Mouse (Mus musculus): ENCODE data around the gene Hgd. TPM values are rescaled to one million over a fixed set of nuclear protein-coding genes. Genes with fewer than 3 reads are reported as not detected.

The Hgd gene
- polyA plus RNA-seq, 1 experiment from 2014 or later, result 0.31 TPM

- H3K27me3 ChIP-seq (ENCODE audit: low read depth, poor library complexity, severe bottlenecking), result no peaks in the 10 kb centered on the region
- peak; percentile 89 for DNase-seq (ENCODE audit: low spot score)
- H3K27ac ChIP-seq (replicated peaks), result peak overlapping the region; percentile 93
- peak overlapping the region; percentile 47 for H3K4me3 ChIP-seq
- WGBS, result 2% methylated on average over 25 of the region's 25 CpGs
- H3K9me3 ChIP-seq (replicated peaks), result no peaks in the 10 kb centered on the region
- H3K4me1 ChIP-seq, result peaks cover 54% of the 10 kb centered on the region
- no peaks in the 10 kb centered on the region for H3K36me3 ChIP-seq
Measured at GRCm38 (mm10) chr16:37584218-37585035, 4.5 kb downstream of the Hgd start.

GRCm38 (mm10) chr16:37585129-37585563 lies 5.2 kb downstream of the Hgd start:
- Histone ChIP-seq H3K4me1 (peaks cover 53% of the 10 kb centered on the region), H3K27me3 (ENCODE audit: low read depth, poor library complexity, severe bottlenecking) (no peaks in the 10 kb centered on the region), H3K4me3 (peak overlapping the region; percentile 47), H3K27ac (replicated peaks) (peak overlapping the region; percentile 93), H3K36me3 (no peaks in the 10 kb centered on the region), H3K9me3 (replicated peaks) (no peaks in the 10 kb centered on the region)
- DNase-seq (ENCODE audit: low spot score), result peak; percentile 35
- 54% methylated on average over 8 of the region's 8 CpGs for WGBS

GRCm38 (mm10) chr16:37590921-37591320 lies 11.0 kb downstream of the Hgd start:
- no peaks in the 10 kb centered on the region for H3K27me3 ChIP-seq (ENCODE audit: low read depth, poor library complexity, severe bottlenecking)
- no peak overlapping the region for H3K27ac ChIP-seq (replicated peaks)
- 95% methylated on average over 3 of the region's 3 CpGs for WGBS
- no peak overlapping the region for H3K4me3 ChIP-seq
- no peaks in the 10 kb centered on the region for H3K36me3 ChIP-seq
- H3K9me3 ChIP-seq (replicated peaks), result no peaks in the 10 kb centered on the region
- peaks cover 12% of the 10 kb centered on the region for H3K4me1 ChIP-seq
- DNase-seq (ENCODE audit: low spot score), result no peak

DNA sequence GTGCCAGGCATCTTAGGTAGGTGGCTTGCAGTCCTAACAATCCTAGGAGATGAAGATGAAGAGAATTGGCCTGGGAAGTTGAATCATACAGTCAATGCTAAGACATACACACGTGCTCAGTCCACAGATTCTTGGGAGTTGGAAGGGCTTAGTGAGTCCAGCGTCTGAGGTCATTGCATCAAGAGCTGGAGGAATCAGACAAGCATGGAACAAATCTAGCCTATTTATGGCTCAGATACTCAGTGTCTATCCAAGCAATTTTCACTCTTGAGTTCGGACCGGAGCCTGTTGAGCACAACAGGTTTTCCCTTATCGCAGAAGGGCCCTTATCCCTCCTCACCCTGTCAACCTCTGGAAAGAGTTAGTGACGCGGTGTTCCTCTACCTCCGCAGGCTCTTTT lies 11.6 kb downstream of the Hgd start:
- WGBS, result 90% methylated on average over 8 of the region's 8 CpGs
- Histone ChIP-seq H3K27me3 (ENCODE audit: low read depth, poor library complexity, severe bottlenecking) (no peaks in the 10 kb centered on the region), H3K4me1 (peaks cover 10% of the 10 kb centered on the region; the same call in 1 of the 2 replicates), H3K27ac (replicated peaks) (no peak overlapping the region), H3K36me3 (no peaks in the 10 kb centered on the region), H3K4me3 (no peak overlapping the region), H3K9me3 (replicated peaks) (no peaks in the 10 kb centered on the region)
- DNase-seq (ENCODE audit: low spot score), result no peak

- H3K27ac ChIP-seq (replicated peaks), result no peak overlapping the region
- no peaks in the 10 kb centered on the region for H3K4me1 ChIP-seq
- no peak overlapping the region for H3K4me3 ChIP-seq
- no peak for DNase-seq (ENCODE audit: low spot score)
- no peaks in the 10 kb centered on the region for H3K27me3 ChIP-seq (ENCODE audit: low read depth, poor library complexity, severe bottlenecking)
- WGBS, result 81% methylated on average over 5 of the region's 5 CpGs
- H3K36me3 ChIP-seq, result no peaks in the 10 kb centered on the region
- no peaks in the 10 kb centered on the region for H3K9me3 ChIP-seq (replicated peaks)
Measured at GRCm38 (mm10) chr16:37597412-37597811, 17.5 kb downstream of the Hgd start.

DNA sequence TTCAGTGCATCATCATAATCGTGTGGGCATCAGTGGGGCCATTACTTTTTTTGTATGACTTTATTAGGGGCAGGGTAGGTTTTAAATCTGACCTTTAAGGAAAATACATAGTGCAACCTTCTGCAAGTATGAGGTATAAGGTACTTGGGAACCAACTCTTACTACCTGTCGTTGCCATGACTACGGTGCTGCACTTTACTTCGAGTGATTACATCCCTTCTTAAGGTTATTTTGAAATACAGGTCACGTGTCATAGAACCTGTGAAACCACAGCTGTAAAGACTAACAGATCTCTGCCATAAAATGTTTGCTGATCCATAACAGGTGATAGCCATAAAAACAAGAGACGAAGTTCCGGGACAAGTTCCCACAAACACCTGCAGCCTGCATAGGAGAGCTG lies 18.5 kb downstream of the Hgd start:
- H3K9me3 ChIP-seq (replicated peaks), result no peaks in the 10 kb centered on the region
- H3K27ac ChIP-seq (replicated peaks), result no peak overlapping the region
- H3K4me1 ChIP-seq, result no peaks in the 10 kb centered on the region
- no peaks in the 10 kb centered on the region for H3K27me3 ChIP-seq (ENCODE audit: low read depth, poor library complexity, severe bottlenecking)
- DNase-seq (ENCODE audit: low spot score), result no peak
- 92% methylated on average over 7 of the region's 7 CpGs for WGBS
- H3K4me3 ChIP-seq, result no peak overlapping the region
- no peaks in the 10 kb centered on the region for H3K36me3 ChIP-seq

DNA sequence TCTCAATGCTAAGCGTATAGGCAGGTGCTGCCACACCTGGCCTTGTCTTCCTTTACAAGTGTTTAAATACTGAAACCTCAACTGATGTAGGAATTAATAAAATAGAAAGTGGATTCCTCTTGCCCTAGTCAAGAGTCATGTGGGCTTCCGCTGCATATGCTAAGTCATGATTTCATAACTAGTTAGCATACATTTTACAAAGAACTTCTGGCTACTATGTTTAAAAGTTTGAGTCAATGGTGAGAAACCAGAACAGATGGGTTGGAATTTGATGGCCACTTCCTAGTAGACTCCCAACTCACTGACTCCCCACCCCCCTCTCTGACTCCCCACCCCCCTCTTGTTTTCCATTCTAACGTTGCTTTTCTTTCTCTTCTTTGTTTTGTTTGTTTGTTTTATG lies 19.4 kb downstream of the Hgd start:
- H3K4me3 ChIP-seq, result no peak overlapping the region
- no peak for DNase-seq (ENCODE audit: low spot score)
- H3K27ac ChIP-seq (replicated peaks), result no peak overlapping the region
- no peaks in the 10 kb centered on the region for H3K27me3 ChIP-seq (ENCODE audit: low read depth, poor library complexity, severe bottlenecking)
- 88% methylated on average over 3 of the region's 3 CpGs for WGBS
- no peaks in the 10 kb centered on the region for H3K4me1 ChIP-seq
- H3K36me3 ChIP-seq, result no peaks in the 10 kb centered on the region
- no peaks in the 10 kb centered on the region for H3K9me3 ChIP-seq (replicated peaks)

GRCm38 (mm10) chr16:37603431-37603830 lies 23.5 kb downstream of the Hgd start:
- no peak overlapping the region for H3K4me3 ChIP-seq
- H3K9me3 ChIP-seq (replicated peaks), result no peaks in the 10 kb centered on the region
- 93% methylated on average over 1 of the region's 1 CpGs for WGBS
- H3K27me3 ChIP-seq (ENCODE audit: low read depth, poor library complexity, severe bottlenecking), result no peaks in the 10 kb centered on the region
- peaks cover 7% of the 10 kb centered on the region for H3K4me1 ChIP-seq
- DNase-seq (ENCODE audit: low spot score), result no peak
- no peaks in the 10 kb centered on the region for H3K36me3 ChIP-seq
- no peak overlapping the region for H3K27ac ChIP-seq (replicated peaks)

GRCm38 (mm10) chr16:37604243-37604642 lies 24.3 kb downstream of the Hgd start:
- H3K4me3 ChIP-seq, result no peak overlapping the region
- no peak overlapping the region for H3K27ac ChIP-seq (replicated peaks)
- H3K36me3 ChIP-seq, result no peaks in the 10 kb centered on the region
- no peak for DNase-seq (ENCODE audit: low spot score)
- H3K9me3 ChIP-seq (replicated peaks), result no peaks in the 10 kb centered on the region
- WGBS, result 90% methylated on average over 6 of the region's 6 CpGs
- peaks cover 15% of the 10 kb centered on the region for H3K4me1 ChIP-seq
- no peaks in the 10 kb centered on the region for H3K27me3 ChIP-seq (ENCODE audit: low read depth, poor library complexity, severe bottlenecking)

DNA sequence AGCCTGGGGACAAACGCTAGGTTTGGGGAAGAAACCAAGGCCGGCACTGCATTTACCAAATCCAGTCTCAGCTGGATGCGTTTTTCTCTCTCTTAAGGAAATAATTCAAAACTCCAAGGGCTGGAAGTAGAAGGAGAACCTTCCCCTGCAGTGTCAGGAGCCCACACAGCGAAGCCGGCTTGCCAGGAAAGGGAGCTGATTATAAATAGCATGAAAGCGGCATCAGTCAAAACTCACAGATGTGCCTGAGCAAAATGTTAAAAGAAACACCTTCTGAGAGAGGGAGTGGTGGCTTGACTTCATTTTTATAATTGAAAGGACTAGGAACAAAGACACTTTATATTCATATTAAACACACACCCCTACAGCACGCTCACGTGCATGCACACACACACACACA lies 30.4 kb downstream of the Hgd start:
- no peak overlapping the region for H3K4me3 ChIP-seq
- H3K9me3 ChIP-seq (replicated peaks), result no peaks in the 10 kb centered on the region
- peaks cover 25% of the 10 kb centered on the region for H3K4me1 ChIP-seq
- WGBS, result 87% methylated on average over 8 of the region's 8 CpGs
- H3K27ac ChIP-seq (replicated peaks), result no peak overlapping the region; the same call in 1 of the 2 replicates
- DNase-seq (ENCODE audit: low spot score), result no peak
- no peaks in the 10 kb centered on the region for H3K36me3 ChIP-seq
- H3K27me3 ChIP-seq (ENCODE audit: low read depth, poor library complexity, severe bottlenecking), result no peaks in the 10 kb centered on the region

- 83% methylated on average over 7 of the region's 7 CpGs for WGBS
- H3K36me3 ChIP-seq, result no peaks in the 10 kb centered on the region
- no peak for DNase-seq (ENCODE audit: low spot score)
- H3K4me3 ChIP-seq, result no peak overlapping the region
- no peaks in the 10 kb centered on the region for H3K27me3 ChIP-seq (ENCODE audit: low read depth, poor library complexity, severe bottlenecking)
- H3K9me3 ChIP-seq (replicated peaks), result no peaks in the 10 kb centered on the region
- peaks cover 25% of the 10 kb centered on the region for H3K4me1 ChIP-seq
- no peak overlapping the region for H3K27ac ChIP-seq (replicated peaks)
Measured at GRCm38 (mm10) chr16:37611072-37611471, 31.1 kb downstream of the Hgd start.

- Histone ChIP-seq H3K4me1 (peaks cover 25% of the 10 kb centered on the region), H3K27me3 (ENCODE audit: low read depth, poor library complexity, severe bottlenecking) (no peaks in the 10 kb centered on the region), H3K36me3 (no peaks in the 10 kb centered on the region), H3K9me3 (replicated peaks) (no peaks in the 10 kb centered on the region), H3K4me3 (no peak overlapping the region), H3K27ac (replicated peaks) (no peak overlapping the region)
- 90% methylated on average over 5 of the region's 5 CpGs for WGBS
- DNase-seq (ENCODE audit: low spot score), result no peak
Measured at GRCm38 (mm10) chr16:37612013-37612412, 32.1 kb downstream of the Hgd start.

DNA sequence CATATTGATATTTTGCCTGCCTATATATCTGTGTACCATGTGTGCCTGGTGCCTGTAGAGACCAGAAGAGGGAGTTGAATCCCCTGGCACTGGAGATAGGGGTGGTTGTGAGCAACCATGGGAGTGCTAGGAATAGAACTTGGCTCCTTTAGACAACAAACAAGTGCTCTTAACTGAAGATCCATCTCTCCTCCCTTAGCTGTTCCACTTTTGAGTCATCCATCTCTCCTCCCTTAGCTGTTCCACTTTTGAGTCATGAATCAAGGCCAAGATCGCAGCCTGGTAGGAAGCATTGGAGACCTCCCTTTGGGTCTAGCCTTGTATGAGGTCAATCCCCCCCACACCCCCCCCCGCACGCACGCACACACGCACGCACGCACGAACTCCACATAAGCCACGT lies 34.6 kb downstream of the Hgd start:
- WGBS, result 95% methylated on average over 9 of the region's 9 CpGs
- peaks cover 16% of the 10 kb centered on the region for H3K4me1 ChIP-seq
- no peak overlapping the region for H3K27ac ChIP-seq (replicated peaks)
- no peaks in the 10 kb centered on the region for H3K9me3 ChIP-seq (replicated peaks)
- H3K4me3 ChIP-seq, result no peak overlapping the region
- H3K27me3 ChIP-seq (ENCODE audit: low read depth, poor library complexity, severe bottlenecking), result no peaks in the 10 kb centered on the region
- no peak for DNase-seq (ENCODE audit: low spot score)
- H3K36me3 ChIP-seq, result no peaks in the 10 kb centered on the region

All from midbrain, embryonic 10.5 days (tissue).